Mouse (Mus musculus) right cerebral cortex, adult 18-20 months (tissue): Measurements from ENCODE around the gene Baz2b.

Source experiments
- DNase-seq: peaks from one replicate; pipeline ENCODE4 v3.0.0; 2022; ENCODE audit warnings: mixed read lengths

Baz2b gene

GRCm38 (mm10) chr2:60128631-60129030, 81.0 kb downstream of the Baz2b start:
- no peak for DNase-seq

GRCm38 (mm10) chr2:60126831-60127230, 82.8 kb downstream of the Baz2b start:
- DNase-seq = no peak

GRCm38 (mm10) chr2:60126292-60126691, 83.3 kb downstream of the Baz2b start:
- no peak for DNase-seq

- DNase-seq = peak; percentile 34
These were observed 84.3 kb downstream of the Baz2b start for GRCm38 (mm10) chr2:60125049-60126004.

- peak; percentile 34 for DNase-seq
These were observed 85.0 kb downstream of the Baz2b start for GRCm38 (mm10) chr2:60124648-60125048.

GRCm38 (mm10) chr2:60123911-60124647, 85.6 kb downstream of the Baz2b start:
- no peak for DNase-seq

GRCm38 (mm10) chr2:60123061-60123874, 86.4 kb downstream of the Baz2b start:
- no peak for DNase-seq

GRCm38 (mm10) chr2:60122188-60122587, 87.5 kb downstream of the Baz2b start:
- DNase-seq = no peak

- DNase-seq = no peak
These were observed 89.0 kb downstream of the Baz2b start for GRCm38 (mm10) chr2:60120681-60121080.

- no peak for DNase-seq
These were observed 90.7 kb downstream of the Baz2b start for GRCm38 (mm10) chr2:60118684-60119558.

GRCm38 (mm10) chr2:60117867-60118266, 91.8 kb downstream of the Baz2b start:
- no peak for DNase-seq

GRCm38 (mm10) chr2:60115891-60116554, 93.6 kb downstream of the Baz2b start:
- DNase-seq = no peak

- DNase-seq = no peak
These were observed 94.7 kb downstream of the Baz2b start for GRCm38 (mm10) chr2:60114901-60115300.

- no peak for DNase-seq
These were observed 95.7 kb downstream of the Baz2b start for GRCm38 (mm10) chr2:60113661-60114560.

GRCm38 (mm10) chr2:60112116-60112515, 97.5 kb downstream of the Baz2b start:
- peak; percentile 75 for DNase-seq

GRCm38 (mm10) chr2:60109001-60109400, 100.6 kb downstream of the Baz2b start:
- DNase-seq = no peak

- no peak for DNase-seq
These were observed 113.0 kb downstream of the Baz2b start for GRCm38 (mm10) chr2:60096625-60097024.

GRCm38 (mm10) chr2:60090280-60090679, 119.4 kb downstream of the Baz2b start:
- no peak for DNase-seq

- no peak for DNase-seq
These were observed 120.0 kb downstream of the Baz2b start for GRCm38 (mm10) chr2:60089528-60090247.
